Mouse (Mus musculus) liver, adult 2 months (tissue): Measurements from ENCODE around the gene Zfp786. TPM values are rescaled to one million over a fixed set of nuclear protein-coding genes. Genes with fewer than 3 reads are reported as not detected.

Experiments
- polyA plus RNA-seq: library from polyadenylated mRNA; depleted of rRNA; stranded (reverse); fragments of >200 nt; gene quantifications from 2 replicates; pipeline ENCODE4 v1.2.3, GENCODE M21; 2012; rRNA removed
- total RNA-seq: library from RNA; depleted of rRNA; stranded (reverse); fragments of >200 nt; gene quantifications from 2 replicates; pipeline ENCODE4 v1.2.3, GENCODE M21; 2014; rRNA removed

Zfp786 gene
- total and polyA plus RNA-seq, 2 experiments: 0.27 to 0.28 TPM

Other genes starting within 250 kb of the Zfp786 start
- 5.6 and 6.5 TPM in 2 replicates for gene Ezh2, start 235.5 kb downstream of the Zfp786 start, total RNA-seq
- gene Ezh2, start 235.5 kb downstream of the Zfp786 start, polyA plus RNA-seq: 0.96 and 1.9 TPM in 2 replicates
- 244 and 280 TPM in 2 replicates for gene Pdia4, start 17.4 kb downstream of the Zfp786 start, total RNA-seq
- gene Pdia4, start 17.4 kb downstream of the Zfp786 start, polyA plus RNA-seq: 69.4 and 76.6 TPM in 2 replicates
- 4.0 and 4.6 TPM in 2 replicates for gene Zfp398, start 4.8 kb upstream of the Zfp786 start, total RNA-seq
- gene Zfp398, start 4.8 kb upstream of the Zfp786 start, polyA plus RNA-seq: 3.3 and 4.5 TPM in 2 replicates
- gene Zfp282, start 46.3 kb upstream of the Zfp786 start, total RNA-seq: 3.0 TPM in 2 replicates
- 1.7 and 2.6 TPM in 2 replicates for gene Zfp282, start 46.3 kb upstream of the Zfp786 start, polyA plus RNA-seq
- gene Zfp212, start 89.6 kb upstream of the Zfp786 start, total RNA-seq: 3.3 and 4.2 TPM in 2 replicates
- 4.9 and 5.0 TPM in 2 replicates for gene Zfp212, start 89.6 kb upstream of the Zfp786 start, polyA plus RNA-seq
- 2.7 and 3.2 TPM in 2 replicates for gene Zfp956, start 122.5 kb upstream of the Zfp786 start, total RNA-seq
- 3.4 and 4.7 TPM in 2 replicates for gene Zfp956, start 122.5 kb upstream of the Zfp786 start, polyA plus RNA-seq
- gene Zfp777, start 218.0 kb upstream of the Zfp786 start, total RNA-seq: 2.8 and 3.3 TPM in 2 replicates
- 5.7 and 6.4 TPM in 2 replicates for gene Zfp777, start 218.0 kb upstream of the Zfp786 start, polyA plus RNA-seq